Mouse (Mus musculus) limb, embryonic 11.5 days (tissue): ENCODE data around the gene Smu1. TPM values are rescaled to one million over a fixed set of nuclear protein-coding genes. Genes with fewer than 3 reads are reported as not detected.

Experiments used
- ATAC-seq: fragments of 200-750 bp; cut with Nextera tagmentation; 2 replicates; pipeline ENCODE4 v1.8.0; 2017; ENCODE audit warnings: low read depth; ENCODE audit not compliant: insufficient number of reproducible peaks, low FRiP score, low TSS enrichment
- DNase-seq: peaks from one replicate; pipeline ENCODE4 v3.0.0-alpha.2; 2015; ENCODE audit warnings: low spot score
- H3K27ac ChIP-seq: fragments of 300-500 bp; sonication (generic); replicated peaks from 2 replicates; pipeline ENCODE4 v1.5.1; 2014; ENCODE audit warnings: low read depth, mild to moderate bottlenecking, low read length
- H3K27me3 ChIP-seq: fragments of 300-500 bp; sonication (generic); 2 replicates; pipeline ENCODE4 v1.6.1; 2014; ENCODE audit warnings: mild to moderate bottlenecking, low read length, mixed read lengths; ENCODE audit not compliant: control insufficient read depth, insufficient read depth
- H3K36me3 ChIP-seq: fragments of 300-500 bp; sonication (generic); 2 replicates; pipeline ENCODE4 v1.6.1; 2014; ENCODE audit warnings: mild to moderate bottlenecking, low read length, moderate library complexity, mixed read lengths; ENCODE audit not compliant: control insufficient read depth, insufficient read depth
- H3K4me1 ChIP-seq: fragments of 300-500 bp; sonication (generic); 2 replicates; pipeline ENCODE4 v1.6.1; 2014; ENCODE audit warnings: low read length, mixed read lengths; ENCODE audit not compliant: control insufficient read depth, insufficient read depth
- H3K4me2 ChIP-seq: fragments of 300-500 bp; sonication (generic); 2 replicates; pipeline ENCODE4 v1.6.1; 2014; ENCODE audit warnings: low read depth, mild to moderate bottlenecking, moderate library complexity; ENCODE audit not compliant: severe bottlenecking
- H3K4me3 ChIP-seq: fragments of 300-500 bp; sonication (generic); 2 replicates; pipeline ENCODE4 v1.5.1; 2014; ENCODE audit warnings: low read depth, low read length
- H3K9ac ChIP-seq: fragments of 300-500 bp; sonication (generic); 2 replicates; pipeline ENCODE4 v1.6.1; 2014; ENCODE audit warnings: mild to moderate bottlenecking, low read length
- H3K9me3 ChIP-seq: fragments of 300-500 bp; sonication (generic); 2 replicates; pipeline ENCODE4 v1.6.1; 2016; ENCODE audit warnings: low read length; ENCODE audit not compliant: control insufficient read depth
- WGBS: fragments of 180-500 bp; shearing (Covaris S2); extraction: QIAGEN DNeasy Blood & Tissue Kit; methylation state at CpG from one replicate; pipeline ENCODE4 v1.1.7; 2014; 5-methylcytosine and 5-hydroxymethylcytosine counted together
- polyA plus RNA-seq: library from polyadenylated mRNA; unstranded; fragments of >200 nt; fragmentation: Nextera tagmentation; extraction: Ambion mirVana; gene quantifications from 2 replicates; pipeline ENCODE4 v1.2.1, GENCODE M21; 2014

The Smu1 gene
- polyA plus RNA-seq, 1 experiment from 2014 or later, result 185 TPM

- no peak overlapping the region for H3K4me3 ChIP-seq
- H3K27ac ChIP-seq, result no peak overlapping the region
- H3K9ac ChIP-seq, result no peak overlapping the region
- no peaks in the 10 kb centered on the region for H3K27me3 ChIP-seq
- H3K4me2 ChIP-seq, result no peak overlapping the region
- H3K9me3 ChIP-seq, result no peaks in the 10 kb centered on the region
- H3K36me3 ChIP-seq, result peaks cover 26% of the 10 kb centered on the region; the same call in 1 of the 2 replicates
- no peak for ATAC-seq
- no peak for DNase-seq
- WGBS, result 92% methylated on average over 1 of the region's 1 CpGs
- H3K4me1 ChIP-seq, result peaks cover 13% of the 10 kb centered on the region
Observed at GRCm38 (mm10) chr4:40727247-40727646, 30.5 kb downstream of the Smu1 start.

GRCm38 (mm10) chr4:40725554-40725953 lies 32.2 kb downstream of the Smu1 start:
- H3K36me3 ChIP-seq, result peaks cover 26% of the 10 kb centered on the region; the same call in 1 of the 2 replicates
- no peak for ATAC-seq
- peaks cover 17% of the 10 kb centered on the region for H3K4me1 ChIP-seq
- H3K27ac ChIP-seq, result no peak overlapping the region
- H3K27me3 ChIP-seq, result no peaks in the 10 kb centered on the region
- H3K9me3 ChIP-seq, result no peaks in the 10 kb centered on the region
- no peak overlapping the region for H3K4me2 ChIP-seq
- no peak overlapping the region for H3K9ac ChIP-seq
- no peak overlapping the region for H3K4me3 ChIP-seq
- DNase-seq, result no peak

- peaks cover 17% of the 10 kb centered on the region for H3K4me1 ChIP-seq
- no peak overlapping the region for H3K4me2 ChIP-seq
- no peak for DNase-seq
- H3K4me3 ChIP-seq, result no peak overlapping the region
- no peaks in the 10 kb centered on the region for H3K9me3 ChIP-seq
- no peaks in the 10 kb centered on the region for H3K27me3 ChIP-seq
- ATAC-seq, result no peak
- no peak overlapping the region for H3K27ac ChIP-seq
- H3K36me3 ChIP-seq, result peaks cover 26% of the 10 kb centered on the region; the same call in 1 of the 2 replicates
- 89% methylated on average over 7 of the region's 7 CpGs for WGBS
- H3K9ac ChIP-seq, result no peak overlapping the region
Observed at GRCm38 (mm10) chr4:40725141-40725540, 32.6 kb downstream of the Smu1 start.

GRCm38 (mm10) chr4:40722687-40723460 lies 34.8 kb downstream of the Smu1 start:
- ATAC-seq, result peak; percentile 87
- under 1% methylated on average over 38 of the region's 62 CpGs for WGBS

GRCm38 (mm10) chr4:40722011-40722666 lies 35.6 kb downstream of the Smu1 start, which contains the start of gene Dnaja1:
TSS of gene Dnaja1 (plus strand) at chr4:40722150.
- peaks cover 14% of the 10 kb centered on the region; the same call in 1 of the 2 replicates for H3K36me3 ChIP-seq
- H3K4me3 ChIP-seq, result peak within 1 kb of the TSS; percentile 91

More at GRCm38 (mm10) chr4:40722687-40723460, 34.8 kb downstream of the Smu1 start:
- H3K4me3 ChIP-seq, result peak overlapping the region; percentile 91
- H3K27ac ChIP-seq, result peak overlapping the region; percentile 98
- DNase-seq, result peak; percentile 80
- no peaks in the 10 kb centered on the region for H3K27me3 ChIP-seq
- peaks cover 17% of the 10 kb centered on the region for H3K4me1 ChIP-seq
- peaks cover 19% of the 10 kb centered on the region; the same call in 1 of the 2 replicates for H3K36me3 ChIP-seq
- peak overlapping the region; percentile 96 for H3K9ac ChIP-seq
- H3K9me3 ChIP-seq, result no peaks in the 10 kb centered on the region
- peak overlapping the region; percentile 80 for H3K4me2 ChIP-seq

GRCm38 (mm10) chr4:40720910-40721309 lies 36.8 kb downstream of the Smu1 start:
- no peak overlapping the region for H3K9ac ChIP-seq
- H3K9me3 ChIP-seq, result no peaks in the 10 kb centered on the region
- H3K27me3 ChIP-seq, result no peaks in the 10 kb centered on the region
- H3K27ac ChIP-seq, result no peak overlapping the region; the same call in 1 of the 2 replicates
- no peak for ATAC-seq
- DNase-seq, result no peak
- 97% methylated on average over 8 of the region's 8 CpGs for WGBS
- peaks cover 17% of the 10 kb centered on the region for H3K4me1 ChIP-seq
- no peak overlapping the region for H3K4me2 ChIP-seq
- H3K4me3 ChIP-seq, result no peak overlapping the region
- H3K36me3 ChIP-seq, result peaks cover 7% of the 10 kb centered on the region; the same call in 1 of the 2 replicates

More at GRCm38 (mm10) chr4:40722011-40722666, 35.6 kb downstream of the Smu1 start, which contains the start of gene Dnaja1:
- under 1% methylated on average over 54 of the region's 54 CpGs for WGBS
- no peaks in the 10 kb centered on the region for H3K27me3 ChIP-seq
- peaks cover 17% of the 10 kb centered on the region for H3K4me1 ChIP-seq
- no peaks in the 10 kb centered on the region for H3K9me3 ChIP-seq
- DNase-seq (peak; percentile 98), ATAC-seq (peak; percentile 96)
- H3K27ac ChIP-seq, result peak within 1 kb of the TSS; percentile 98
- peak within 1 kb of the TSS; percentile 96 for H3K9ac ChIP-seq
- peak within 1 kb of the TSS; percentile 80 for H3K4me2 ChIP-seq

- Histone ChIP-seq H3K4me1 (peaks cover 5% of the 10 kb centered on the region; the same call in 1 of the 2 replicates), H3K36me3 (no peaks in the 10 kb centered on the region), H3K4me3 (no peak overlapping the region), H3K9me3 (no peaks in the 10 kb centered on the region), H3K4me2 (no peak overlapping the region), H3K27ac (no peak overlapping the region), H3K27me3 (no peaks in the 10 kb centered on the region), H3K9ac (no peak overlapping the region)
- 93% methylated on average over 3 of the region's 3 CpGs for WGBS
- no peak for DNase-seq
- no peak for ATAC-seq
Observed at GRCm38 (mm10) chr4:40717141-40717540, 40.6 kb downstream of the Smu1 start.

- 48% methylated on average over 9 of the region's 9 CpGs for WGBS
- H3K4me3 ChIP-seq, result peak overlapping the region; percentile 71
- peak overlapping the region; percentile 90; the same call in 1 of the 2 replicates for H3K27ac ChIP-seq
- H3K4me1 ChIP-seq, result 0 out of 2 replicates have a peak, but pooled peaks cover 7% of the 10 kb centered on the region
- H3K27me3 ChIP-seq, result no peaks in the 10 kb centered on the region
- H3K4me2 ChIP-seq, result peak overlapping the region; percentile 36
- H3K36me3 ChIP-seq, result no peaks in the 10 kb centered on the region
- H3K9me3 ChIP-seq, result no peaks in the 10 kb centered on the region
- ATAC-seq, result no peak
- peak overlapping the region; percentile 74; the same call in 1 of the 2 replicates for H3K9ac ChIP-seq
- no peak for DNase-seq
Observed at GRCm38 (mm10) chr4:40703710-40704275, 53.9 kb downstream of the Smu1 start.
